Mouse (Mus musculus): ENCODE measurements around the gene Trp53bp2. TPM values are rescaled to one million over a fixed set of nuclear protein-coding genes. Genes with fewer than 3 reads are reported as not detected.

Trp53bp2 gene
- polyA plus RNA-seq, 1 experiment from 2014 or later: 28.0 TPM

GRCm38 (mm10) chr1:182460291-182461244, 51.6 kb downstream of the Trp53bp2 start:
- DNase-seq (ENCODE audit: low spot score) (no peak), ATAC-seq (ENCODE audit: low FRiP score) (no peak)
- Histone ChIP-seq H3K27ac (ENCODE audit: low read depth, low read length) (no peak overlapping the region), H3K4me3 (ENCODE audit: low read depth, low read length) (no peak overlapping the region), H3K36me3 (ENCODE audit: control insufficient read depth, insufficient read depth, low read length) (no peaks in the 10 kb centered on the region), H3K9me3 (ENCODE audit: control insufficient read depth, low read length) (no peaks in the 10 kb centered on the region), H3K27me3 (ENCODE audit: control insufficient read depth, insufficient read depth, low read length) (no peaks in the 10 kb centered on the region), H3K4me1 (replicated peaks; ENCODE audit: control insufficient read depth, insufficient read depth, low read length) (no peaks in the 10 kb centered on the region), H3K4me2 (replicated peaks; ENCODE audit: low read depth, low read length) (no peak overlapping the region), H3K9ac (ENCODE audit: low read depth, low read length) (no peak overlapping the region)
- WGBS: 77% methylated on average over 13 of the region's 13 CpGs

GRCm38 (mm10) chr1:182461261-182461660, 52.3 kb downstream of the Trp53bp2 start:
- Histone ChIP-seq H3K27ac (ENCODE audit: low read depth, low read length) (no peak overlapping the region), H3K4me1 (replicated peaks; ENCODE audit: control insufficient read depth, insufficient read depth, low read length) (no peaks in the 10 kb centered on the region), H3K36me3 (ENCODE audit: control insufficient read depth, insufficient read depth, low read length) (no peaks in the 10 kb centered on the region), H3K4me2 (replicated peaks; ENCODE audit: low read depth, low read length) (no peak overlapping the region), H3K9me3 (ENCODE audit: control insufficient read depth, low read length) (no peaks in the 10 kb centered on the region), H3K9ac (ENCODE audit: low read depth, low read length) (no peak overlapping the region), H3K4me3 (ENCODE audit: low read depth, low read length) (no peak overlapping the region), H3K27me3 (ENCODE audit: control insufficient read depth, insufficient read depth, low read length) (no peaks in the 10 kb centered on the region)
- ATAC-seq (ENCODE audit: low FRiP score): no peak
- WGBS: 59% methylated on average over 7 of the region's 7 CpGs
- no peak for DNase-seq (ENCODE audit: low spot score)

- WGBS: 93% methylated on average over 10 of the region's 10 CpGs
- Histone ChIP-seq H3K27me3 (ENCODE audit: control insufficient read depth, insufficient read depth, low read length) (no peaks in the 10 kb centered on the region), H3K9ac (ENCODE audit: low read depth, low read length) (no peak overlapping the region), H3K27ac (ENCODE audit: low read depth, low read length) (no peak overlapping the region), H3K4me1 (replicated peaks; ENCODE audit: control insufficient read depth, insufficient read depth, low read length) (no peaks in the 10 kb centered on the region), H3K4me2 (replicated peaks; ENCODE audit: low read depth, low read length) (no peak overlapping the region), H3K36me3 (ENCODE audit: control insufficient read depth, insufficient read depth, low read length) (no peaks in the 10 kb centered on the region), H3K4me3 (ENCODE audit: low read depth, low read length) (no peak overlapping the region), H3K9me3 (ENCODE audit: control insufficient read depth, low read length) (no peaks in the 10 kb centered on the region)
- no peak for ATAC-seq (ENCODE audit: low FRiP score)
- DNase-seq (ENCODE audit: low spot score): no peak
Measured at GRCm38 (mm10) chr1:182461813-182462212, 52.8 kb downstream of the Trp53bp2 start.

DNA sequence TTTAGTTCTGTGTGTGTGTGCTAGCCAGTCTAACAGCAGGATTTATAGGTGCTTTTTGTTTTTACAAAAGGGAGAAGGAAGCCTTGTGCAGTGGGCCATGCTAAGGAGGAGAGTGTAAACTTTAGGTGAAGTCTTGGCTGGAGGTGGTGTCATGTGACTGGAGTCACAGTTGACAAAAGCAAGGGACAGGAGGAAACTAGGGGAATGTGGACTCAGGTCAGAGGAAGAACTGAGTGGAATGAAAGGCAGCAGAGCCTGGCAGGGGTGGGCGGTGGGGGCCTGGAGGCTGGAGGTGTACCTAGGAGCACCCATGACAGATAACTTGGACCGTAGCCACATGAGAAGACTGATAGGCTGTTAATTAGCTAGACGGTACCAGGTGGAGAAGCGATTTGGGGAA, 56.3 kb downstream of the Trp53bp2 start:
- Histone ChIP-seq H3K4me2 (replicated peaks; ENCODE audit: low read depth, low read length) (no peak overlapping the region), H3K9ac (ENCODE audit: low read depth, low read length) (no peak overlapping the region), H3K4me1 (replicated peaks; ENCODE audit: control insufficient read depth, insufficient read depth, low read length) (no peaks in the 10 kb centered on the region), H3K4me3 (ENCODE audit: low read depth, low read length) (no peak overlapping the region), H3K27me3 (ENCODE audit: control insufficient read depth, insufficient read depth, low read length) (no peaks in the 10 kb centered on the region), H3K27ac (ENCODE audit: low read depth, low read length) (0 out of 2 replicates have a peak overlapping the region, but pooled peaks have one; percentile 47), H3K36me3 (ENCODE audit: control insufficient read depth, insufficient read depth, low read length) (0 out of 2 replicates have a peak, but pooled peaks cover 5% of the 10 kb centered on the region), H3K9me3 (ENCODE audit: control insufficient read depth, low read length) (no peaks in the 10 kb centered on the region)
- DNase-seq (ENCODE audit: low spot score) (no peak), ATAC-seq (ENCODE audit: low FRiP score) (no peak)
- 85% methylated on average over 4 of the region's 4 CpGs for WGBS

DNA sequence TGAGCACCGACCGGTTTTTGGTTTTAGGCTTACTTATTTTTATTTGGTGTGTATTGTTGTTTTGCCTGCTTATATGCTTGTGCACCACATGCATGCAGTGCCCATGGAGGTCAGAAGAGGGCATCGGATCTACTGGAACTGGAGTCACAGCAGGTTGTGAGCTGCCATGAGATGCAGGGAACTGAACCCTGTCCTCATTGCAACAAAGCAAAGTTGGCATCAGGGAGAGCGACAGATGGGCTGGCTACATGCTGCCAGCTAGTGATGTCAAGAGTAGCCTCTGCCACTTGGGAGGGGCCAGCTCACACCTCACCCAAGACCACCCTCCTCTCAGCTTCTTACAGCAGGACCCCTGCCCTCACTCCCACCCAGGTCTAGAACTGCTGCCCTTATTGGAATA, 57.0 kb downstream of the Trp53bp2 start:
- Histone ChIP-seq H3K36me3 (ENCODE audit: control insufficient read depth, insufficient read depth, low read length) (0 out of 2 replicates have a peak, but pooled peaks cover 5% of the 10 kb centered on the region), H3K27ac (ENCODE audit: low read depth, low read length) (no peak overlapping the region), H3K27me3 (ENCODE audit: control insufficient read depth, insufficient read depth, low read length) (no peaks in the 10 kb centered on the region), H3K4me2 (replicated peaks; ENCODE audit: low read depth, low read length) (no peak overlapping the region), H3K4me3 (ENCODE audit: low read depth, low read length) (no peak overlapping the region), H3K9me3 (ENCODE audit: control insufficient read depth, low read length) (no peaks in the 10 kb centered on the region), H3K4me1 (replicated peaks; ENCODE audit: control insufficient read depth, insufficient read depth, low read length) (no peaks in the 10 kb centered on the region), H3K9ac (ENCODE audit: low read depth, low read length) (no peak overlapping the region)
- ATAC-seq (ENCODE audit: low FRiP score) (0 out of 2 replicates have a peak, but pooled peaks have one; percentile 19), DNase-seq (ENCODE audit: low spot score) (no peak)
- 85% methylated on average over 4 of the region's 4 CpGs for WGBS

DNA sequence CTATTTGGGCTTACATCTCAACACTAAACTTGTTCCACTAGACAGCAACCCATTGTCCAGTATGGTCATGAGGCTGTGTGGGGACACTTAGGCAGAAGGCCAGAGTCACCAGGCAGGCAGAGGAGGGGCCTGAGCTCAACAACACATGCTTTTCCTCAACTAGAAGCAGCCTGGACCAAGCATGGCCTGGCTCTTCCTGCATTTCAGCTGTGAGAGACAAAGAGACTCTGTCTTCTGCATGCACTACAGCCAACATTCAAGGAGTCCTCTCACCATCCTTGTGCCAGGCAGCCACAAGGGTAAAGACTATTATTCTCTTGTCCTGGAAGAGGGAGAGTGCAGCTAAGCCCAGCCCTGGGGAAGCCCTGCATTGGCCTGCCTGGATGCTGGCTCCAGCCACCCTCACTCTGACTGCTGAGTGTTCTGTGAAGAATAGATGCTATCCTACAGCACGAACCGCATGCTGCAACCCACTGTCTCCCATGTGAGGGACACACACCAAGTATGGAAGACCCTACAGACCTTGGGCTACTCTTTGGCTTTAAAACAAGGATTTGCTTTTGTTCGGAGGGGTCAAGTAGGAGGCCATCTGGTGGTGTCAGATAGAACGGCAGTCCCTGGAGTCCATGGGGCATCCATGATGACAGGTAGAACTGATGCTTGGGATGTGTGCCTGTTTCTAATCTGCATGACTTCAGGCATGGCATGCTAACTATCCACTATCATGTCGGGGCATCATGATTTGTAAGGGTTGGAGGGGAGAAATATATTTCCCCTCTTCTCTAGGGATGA, 66.2 kb downstream of the Trp53bp2 start:
- Histone ChIP-seq H3K9me3 (ENCODE audit: control insufficient read depth, low read length) (no peaks in the 10 kb centered on the region), H3K4me1 (replicated peaks; ENCODE audit: control insufficient read depth, insufficient read depth, low read length) (no peaks in the 10 kb centered on the region), H3K36me3 (ENCODE audit: control insufficient read depth, insufficient read depth, low read length) (no peaks in the 10 kb centered on the region), H3K9ac (ENCODE audit: low read depth, low read length) (no peak overlapping the region), H3K27ac (ENCODE audit: low read depth, low read length) (no peak overlapping the region), H3K4me3 (ENCODE audit: low read depth, low read length) (no peak overlapping the region), H3K4me2 (replicated peaks; ENCODE audit: low read depth, low read length) (no peak overlapping the region), H3K27me3 (ENCODE audit: control insufficient read depth, insufficient read depth, low read length) (no peaks in the 10 kb centered on the region)
- whole genome bisulfite sequencing: 83% methylated on average over 5 of the region's 5 CpGs
- ATAC-seq (ENCODE audit: low FRiP score) (no peak), DNase-seq (ENCODE audit: low spot score) (no peak)

DNA sequence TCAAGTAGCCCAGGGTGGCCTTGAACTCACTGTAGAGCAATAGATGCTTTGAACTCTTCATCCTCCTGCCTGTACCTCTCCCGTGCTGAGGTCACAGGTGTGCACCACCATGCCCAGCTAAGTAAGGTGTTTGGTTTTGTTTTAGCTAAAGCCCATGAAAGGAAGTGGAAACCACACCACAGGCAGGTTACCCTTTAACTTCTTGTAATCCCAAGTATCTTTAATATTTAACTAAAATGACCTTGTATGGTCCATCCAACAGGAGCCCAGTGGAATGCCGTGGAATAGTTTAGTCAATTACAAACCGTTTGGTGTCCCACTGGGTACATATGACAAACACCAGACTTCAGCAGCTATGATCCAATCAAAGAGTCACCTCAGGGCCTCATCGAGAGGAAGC, 70.0 kb downstream of the Trp53bp2 start:
- H3K4me2 ChIP-seq (replicated peaks; ENCODE audit: low read depth, low read length): no peak overlapping the region
- H3K27me3 ChIP-seq (ENCODE audit: control insufficient read depth, insufficient read depth, low read length): no peaks in the 10 kb centered on the region
- no peaks in the 10 kb centered on the region for H3K36me3 ChIP-seq (ENCODE audit: control insufficient read depth, insufficient read depth, low read length)
- ATAC-seq (ENCODE audit: low FRiP score): no peak
- H3K27ac ChIP-seq (ENCODE audit: low read depth, low read length): no peak overlapping the region
- H3K9me3 ChIP-seq (ENCODE audit: control insufficient read depth, low read length): no peaks in the 10 kb centered on the region
- H3K4me1 ChIP-seq (replicated peaks; ENCODE audit: control insufficient read depth, insufficient read depth, low read length): no peaks in the 10 kb centered on the region
- DNase-seq (ENCODE audit: low spot score): no peak
- WGBS: 84% methylated on average over 4 of the region's 4 CpGs
- H3K4me3 ChIP-seq (ENCODE audit: low read depth, low read length): no peak overlapping the region
- no peak overlapping the region for H3K9ac ChIP-seq (ENCODE audit: low read depth, low read length)

DNA sequence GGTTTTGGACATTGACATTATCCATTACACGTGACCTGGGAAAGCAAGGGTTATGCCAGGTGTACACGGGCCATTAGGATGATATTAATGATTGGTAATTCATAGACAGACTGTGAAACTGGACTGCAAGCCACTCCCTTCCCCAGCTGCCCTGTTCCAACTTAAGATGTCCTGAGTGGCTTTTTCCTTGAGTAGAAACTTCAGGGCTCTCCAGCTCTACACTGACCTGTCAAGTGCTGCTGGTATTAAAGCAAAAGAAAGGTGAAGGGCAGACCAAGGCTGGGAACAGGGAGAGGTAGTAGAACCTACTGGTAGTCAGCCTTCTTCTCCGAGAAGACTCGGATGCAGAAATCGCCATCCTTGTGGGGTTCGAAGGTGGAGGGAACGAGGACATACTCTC, 72.2 kb downstream of the Trp53bp2 start:
- ATAC-seq (ENCODE audit: low FRiP score): no peak
- no peaks in the 10 kb centered on the region for H3K9me3 ChIP-seq (ENCODE audit: control insufficient read depth, low read length)
- 96% methylated on average over 7 of the region's 7 CpGs for WGBS
- H3K27me3 ChIP-seq (ENCODE audit: control insufficient read depth, insufficient read depth, low read length): no peaks in the 10 kb centered on the region
- no peak for DNase-seq (ENCODE audit: low spot score)
- no peak overlapping the region for H3K4me2 ChIP-seq (replicated peaks; ENCODE audit: low read depth, low read length)
- H3K36me3 ChIP-seq (ENCODE audit: control insufficient read depth, insufficient read depth, low read length): peaks cover 4% of the 10 kb centered on the region; the same call in 1 of the 2 replicates
- no peak overlapping the region for H3K27ac ChIP-seq (ENCODE audit: low read depth, low read length)
- no peak overlapping the region for H3K9ac ChIP-seq (ENCODE audit: low read depth, low read length)
- no peak overlapping the region for H3K4me3 ChIP-seq (ENCODE audit: low read depth, low read length)
- H3K4me1 ChIP-seq (replicated peaks; ENCODE audit: control insufficient read depth, insufficient read depth, low read length): no peaks in the 10 kb centered on the region
